Mouse (Mus musculus) CH12.LX (cell line): ENCODE measurements around the gene Tmem44. TPM values are rescaled to one million over a fixed set of nuclear protein-coding genes. Genes with fewer than 3 reads are reported as not detected.

Experiments
- DNase-seq: peaks from one replicate; pipeline ENCODE4 v3.0.0-alpha.2; 2013; ENCODE audit errors: extremely low read depth
- H3K27ac ChIP-seq: 2 replicates; pipeline ENCODE4 v1.5.1; 2012; ENCODE audit warnings: low read depth, mild to moderate bottlenecking, control low read depth, moderate library complexity; ENCODE audit not compliant: insufficient read depth
- H3K27me3 ChIP-seq: replicated peaks from 2 replicates; pipeline ENCODE3; 2012; ENCODE audit warnings: inconsistent platforms
- H3K36me3 ChIP-seq, 2 experiments: replicated peaks in 1 of 2; 2 replicates each; pipeline versions ENCODE3 to v1.6.1; 2012; ENCODE audit warnings: inconsistent platforms in 1 of 2, low read length in 1 of 2, mild to moderate bottlenecking in 1 of 2, mixed read lengths in 1 of 2, moderate library complexity in 1 of 2; ENCODE audit not compliant: control insufficient read depth in 1 of 2, insufficient read depth in 1 of 2
- H3K4me1 ChIP-seq, 2 experiments: 2 replicates each; pipeline ENCODE4 v1.6.1; 2012; ENCODE audit warnings: inconsistent platforms in 1 of 2, moderate library complexity in 1 of 2; ENCODE audit not compliant: insufficient read depth in 2 of 2, control insufficient read depth in 1 of 2
- H3K4me2 ChIP-seq: 2 replicates; pipeline ENCODE4 v1.6.1; 2012; ENCODE audit warnings: low read depth, mild to moderate bottlenecking, control low read depth; ENCODE audit not compliant: poor library complexity, insufficient read depth, severe bottlenecking
- H3K4me3 ChIP-seq, 3 experiments: fragments of 150-350 bp in 1 of 3; sonication (generic) in 1 of 3; replicated peaks in 1 of 3; 2 replicates each; pipeline versions ENCODE3 to v1.5.1; 2011 to 2012; ENCODE audit warnings: low read depth in 2 of 3, low read length in 2 of 3, mild to moderate bottlenecking in 2 of 3, moderate library complexity in 2 of 3, control low read depth in 1 of 3, improper control_type of control experiment in 1 of 3, inconsistent platforms in 1 of 3, mixed read lengths in 1 of 3; ENCODE audit not compliant: poor library complexity in 1 of 3
- H3K79me2 ChIP-seq: replicated peaks from 2 replicates; pipeline ENCODE4 v1.6.1; 2012; ENCODE audit warnings: mild to moderate bottlenecking, moderate library complexity; ENCODE audit not compliant: control insufficient read depth, poor library complexity, insufficient read depth, severe bottlenecking; ENCODE audit errors: extremely low read depth
- H3K9ac ChIP-seq: 2 replicates; pipeline ENCODE4 v1.6.1; 2012; ENCODE audit warnings: low read depth, mild to moderate bottlenecking, control low read depth, moderate library complexity; ENCODE audit not compliant: insufficient read depth
- H3K9me3 ChIP-seq: replicated peaks from 2 replicates; pipeline ENCODE3; 2012; ENCODE audit warnings: low read length, inconsistent platforms, mixed read lengths
- BHLHE40 ChIP-seq: IDR thresholded peaks from 2 replicates; pipeline ENCODE4 v1.6.1; 2011; ENCODE audit warnings: mild to moderate bottlenecking, low read depth, low read length, improper control_type of control experiment
- CHD1 ChIP-seq: IDR thresholded peaks from 2 replicates; pipeline ENCODE4 v1.6.1; 2012; ENCODE audit warnings: low read depth, low read length, improper control_type of control experiment, inconsistent platforms
- CTCF ChIP-seq, 2 experiments: IDR thresholded peaks in 1 of 2; conservative IDR thresholded peaks in 1 of 2; 2 replicates each; pipeline ENCODE4 v1.5.1; 2011 to 2012; ENCODE audit warnings: low read depth in 2 of 2, low read length in 2 of 2, improper control_type of control experiment in 1 of 2, inconsistent platforms in 1 of 2, mild to moderate bottlenecking in 1 of 2, moderate library complexity in 1 of 2
- E2F4 ChIP-seq: IDR thresholded peaks from 2 replicates; pipeline ENCODE4 v1.6.1; 2011; ENCODE audit warnings: low read depth, low read length, improper control_type of control experiment; ENCODE audit not compliant: insufficient replicate concordance
- ELF1 ChIP-seq: IDR thresholded peaks from 2 replicates; pipeline ENCODE4 v1.6.1; 2014; ENCODE audit warnings: low read depth, mild to moderate bottlenecking, inconsistent platforms, low read length, improper control_type of control experiment
- EP300 ChIP-seq: IDR thresholded peaks from 2 replicates; pipeline ENCODE4 v1.6.1; 2011; ENCODE audit warnings: low read length, improper control_type of control experiment
- ETS1 ChIP-seq: conservative IDR thresholded peaks from 2 replicates; pipeline ENCODE4 v1.6.1; 2012; ENCODE audit warnings: low read depth, mild to moderate bottlenecking, inconsistent platforms, low read length, improper control_type of control experiment, moderate library complexity
- IRF4 ChIP-seq: IDR thresholded peaks from 2 replicates; pipeline ENCODE4 v1.6.1; 2014; ENCODE audit warnings: low read depth, mild to moderate bottlenecking, inconsistent platforms, low read length, improper control_type of control experiment
- JUN ChIP-seq: IDR thresholded peaks from 2 replicates; pipeline ENCODE4 v1.6.1; 2011; ENCODE audit warnings: low read depth, mild to moderate bottlenecking, low read length, improper control_type of control experiment, moderate library complexity; ENCODE audit not compliant: insufficient read depth
- KAT2A ChIP-seq: IDR thresholded peaks from 2 replicates; pipeline ENCODE4 v1.6.1; 2012; ENCODE audit warnings: low read length, improper control_type of control experiment, inconsistent platforms; ENCODE audit not compliant: insufficient replicate concordance
- MAFK ChIP-seq: IDR thresholded peaks from 2 replicates; pipeline ENCODE4 v1.6.1; 2011; ENCODE audit warnings: low read length, improper control_type of control experiment; ENCODE audit not compliant: insufficient replicate concordance
- MAX ChIP-seq: IDR thresholded peaks from 2 replicates; pipeline ENCODE4 v1.6.1; 2011; ENCODE audit warnings: low read length, improper control_type of control experiment
- MAZ ChIP-seq: IDR thresholded peaks from 2 replicates; pipeline ENCODE4 v1.6.1; 2012; ENCODE audit warnings: low read depth, mild to moderate bottlenecking, inconsistent platforms, low read length, improper control_type of control experiment, moderate library complexity
- MEF2A ChIP-seq: IDR thresholded peaks from 2 replicates; pipeline ENCODE4 v1.6.1; 2014; ENCODE audit warnings: low read depth, mild to moderate bottlenecking, inconsistent platforms, low read length, improper control_type of control experiment, borderline replicate concordance
- MYC ChIP-seq: IDR thresholded peaks from 2 replicates; pipeline ENCODE4 v1.6.1; 2011; ENCODE audit warnings: low read depth, mild to moderate bottlenecking, improper control_type of control experiment, low read length
- NELFE ChIP-seq: IDR thresholded peaks from 2 replicates; pipeline ENCODE4 v1.6.1; 2011; ENCODE audit warnings: low read depth, low read length, improper control_type of control experiment
- NRF1 ChIP-seq: IDR thresholded peaks from 2 replicates; pipeline ENCODE4 v1.6.1; 2014; ENCODE audit warnings: low read depth, mild to moderate bottlenecking, inconsistent platforms, low read length, improper control_type of control experiment, moderate library complexity
- PAX5 ChIP-seq: IDR thresholded peaks from 2 replicates; pipeline ENCODE4 v1.6.1; 2012; ENCODE audit warnings: low read length, inconsistent platforms, mixed read lengths
- SIN3A ChIP-seq: IDR thresholded peaks from 2 replicates; pipeline ENCODE4 v1.6.1; 2012; ENCODE audit warnings: low read length, improper control_type of control experiment, inconsistent platforms
- TBP ChIP-seq: conservative IDR thresholded peaks from 2 replicates; pipeline ENCODE4 v1.6.1; 2011; ENCODE audit warnings: low read depth, low read length, improper control_type of control experiment
- ZMIZ1 ChIP-seq: IDR thresholded peaks from 2 replicates; pipeline ENCODE4 v1.6.1; 2012; ENCODE audit warnings: low read depth, mild to moderate bottlenecking, inconsistent platforms, low read length, improper control_type of control experiment
- dilution Hi-C: fragments of 300-500 bp; cut with MboI; formaldehyde crosslinking; loops from 2 replicates; pipeline ENCODE4 v1.14.3; 2020; ENCODE audit warnings: low sequenced_read_pairs; ENCODE audit not compliant: extremely low pct_unique_long_range_greater_than_20kb, extremely low pct_ligation_motif_present
- in situ Hi-C: fragments of 300-500 bp; cut with MboI; formaldehyde crosslinking; loops from 3 replicates; pipeline ENCODE4 v1.14.3; 2019; ENCODE audit warnings: low sequenced_read_pairs, low pct_ligation_motif_present, low pct_unique_long_range_greater_than_20kb, mixed read lengths
- polyA plus RNA-seq: library from polyadenylated mRNA; unstranded; fragments of >175 nt; gene quantifications from 2 replicates; pipeline ENCODE4 v1.2.1, GENCODE M21; 2012; ENCODE audit warnings: low read depth; ENCODE audit not compliant: insufficient read length
- total RNA-seq, 2 experiments: library from RNA; depleted of rRNA; stranded (reverse); fragments of 300-350 nt in 1 of 2; fragments of >200 nt in 1 of 2; gene quantifications; 2 replicates each; pipeline ENCODE4 v1.2.3; 2012 to 2014

Tmem44 gene
- total and polyA plus RNA-seq, 3 experiments = 0.16 to 0.70 (median 0.51) TPM

DNA sequence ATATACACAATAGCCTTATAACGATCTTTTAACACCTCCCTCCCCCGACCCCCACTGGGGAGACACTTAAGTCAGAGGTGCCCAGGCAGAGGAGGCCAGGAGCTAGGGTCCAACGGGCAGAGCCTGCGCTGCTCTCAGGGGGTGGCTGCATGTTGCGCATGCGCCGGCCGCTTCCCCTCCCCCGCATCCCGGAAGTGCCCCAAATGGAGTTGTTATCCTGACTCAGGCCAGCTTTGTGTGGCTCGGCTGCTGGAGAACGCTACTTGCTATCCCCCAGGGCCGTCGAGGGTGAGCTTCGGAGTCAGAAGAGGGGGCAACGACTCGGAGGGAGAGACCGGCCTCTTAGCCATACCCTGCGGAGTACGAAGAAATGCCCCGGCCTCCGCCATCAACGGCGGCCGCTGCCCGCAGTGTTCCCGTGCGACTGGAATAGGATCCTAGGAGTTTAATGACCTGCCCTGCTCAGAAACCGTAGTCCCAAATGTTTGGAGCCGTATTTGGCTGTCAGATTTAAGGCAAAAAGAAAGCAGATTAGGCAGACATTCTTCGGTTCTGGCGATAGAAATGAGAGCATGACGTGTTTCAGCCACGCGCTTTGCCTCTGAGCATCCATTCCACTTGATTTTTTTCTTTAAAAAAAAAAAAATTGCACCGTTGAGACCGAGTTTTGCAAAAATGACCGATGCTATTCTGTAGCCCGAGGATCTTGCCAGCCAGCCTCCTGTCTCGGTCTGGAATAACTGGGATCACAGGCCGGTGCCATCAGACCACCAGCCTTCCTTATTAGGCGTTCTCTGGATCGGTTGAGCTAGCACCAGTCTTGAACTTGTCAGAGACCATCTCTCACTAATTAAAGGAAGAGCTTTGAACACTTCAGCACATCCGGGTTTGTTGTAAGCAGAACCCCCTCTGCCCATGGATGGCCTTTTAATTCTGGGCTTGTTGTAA lies 39.9 kb downstream of the Tmem44 start (continued):
- TF ChIP-seq KAT2A (no peak), ETS1 (0 out of 2 replicates have a peak, but pooled peaks have one; percentile 6), ELF1 (peak; percentile 100), IRF4 (peak; percentile 15; the same call in 1 of the 2 replicates), NELFE (peak; percentile 93), SIN3A (peak; percentile 82), MAZ (peak; percentile 73), BHLHE40 (peak; percentile 40; the same call in 1 of the 2 replicates)

DNA sequence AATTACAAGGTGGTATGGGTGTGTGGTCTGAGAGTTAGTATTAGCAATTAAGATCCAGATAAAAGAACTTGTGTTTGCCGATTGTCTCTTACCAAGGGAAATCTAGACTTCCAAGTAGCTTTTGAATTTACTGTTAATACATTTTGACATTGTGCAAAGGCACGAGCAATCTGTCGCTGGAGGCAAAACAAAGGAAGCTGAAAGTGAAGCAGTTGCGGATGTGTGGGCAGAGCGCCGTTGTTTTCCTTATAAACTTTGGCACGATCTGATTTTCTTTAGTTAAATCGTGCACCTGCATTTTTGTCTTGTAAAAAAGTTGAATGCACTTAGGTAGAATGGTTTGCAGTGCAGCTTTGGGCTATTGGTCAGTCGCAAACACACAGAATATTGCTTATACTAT lies 40.6 kb downstream of the Tmem44 start:
- H3K27me3 ChIP-seq = peaks cover 3% of the 10 kb centered on the region
- H3K4me3 ChIP-seq = peak overlapping the region in 2 of 3 experiments; percentile 73 to 98
- H3K27ac ChIP-seq = no peak overlapping the region
- H3K79me2 ChIP-seq = no peaks in the 10 kb centered on the region
- H3K4me2 ChIP-seq = peak overlapping the region; percentile 67
- H3K9ac ChIP-seq = peak overlapping the region; percentile 79; the same call in 1 of the 2 replicates
- no peak for TF ChIP-seq MAX
- no peak for TF ChIP-seq BHLHE40
- no peak for TF ChIP-seq EP300
- no peak for TF ChIP-seq MEF2A
- no peak for TF ChIP-seq NELFE
- TF ChIP-seq CHD1 = no peak
- TF ChIP-seq CTCF (conservative IDR thresholded peaks at IDR 0.05 in 1 of 2, IDR thresholded peaks at IDR 0.05 in 1 of 2; ENCODE audit: low read depth in 2 of 2, low read length in 2 of 2) = no peak
- no peak for TF ChIP-seq TBP
- no peak for TF ChIP-seq E2F4
- no peak for TF ChIP-seq ETS1
- TF ChIP-seq JUN = no peak
- TF ChIP-seq PAX5 = no peak
- no peak for TF ChIP-seq MYC
- no peak for TF ChIP-seq MAFK
- TF ChIP-seq ZMIZ1 = no peak
- no peak for TF ChIP-seq MAZ
- TF ChIP-seq NRF1 = no peak
- H3K9me3 ChIP-seq = peaks cover 2% of the 10 kb centered on the region
- DNase-seq = no peak
- in situ Hi-C loops = loop anchor here (5.0 kb wide), 1 partner anchor 133 kb away; no protein-coding TSS in a partner anchor
- H3K4me1 ChIP-seq = peaks cover 5 to 24% of the 10 kb centered on the region in 2 experiments
- H3K36me3 ChIP-seq = no peaks in the 10 kb centered on the region
- dilution Hi-C loops = no loop called here
